Mouse (Mus musculus): ENCODE measurements around the gene Krt36. TPM values are rescaled to one million over a fixed set of nuclear protein-coding genes. Genes with fewer than 3 reads are reported as not detected.

The Krt36 gene
- polyA plus RNA-seq (2012; rRNA removed) = 0.52 and 1.2 TPM in 2 replicates

DNA sequence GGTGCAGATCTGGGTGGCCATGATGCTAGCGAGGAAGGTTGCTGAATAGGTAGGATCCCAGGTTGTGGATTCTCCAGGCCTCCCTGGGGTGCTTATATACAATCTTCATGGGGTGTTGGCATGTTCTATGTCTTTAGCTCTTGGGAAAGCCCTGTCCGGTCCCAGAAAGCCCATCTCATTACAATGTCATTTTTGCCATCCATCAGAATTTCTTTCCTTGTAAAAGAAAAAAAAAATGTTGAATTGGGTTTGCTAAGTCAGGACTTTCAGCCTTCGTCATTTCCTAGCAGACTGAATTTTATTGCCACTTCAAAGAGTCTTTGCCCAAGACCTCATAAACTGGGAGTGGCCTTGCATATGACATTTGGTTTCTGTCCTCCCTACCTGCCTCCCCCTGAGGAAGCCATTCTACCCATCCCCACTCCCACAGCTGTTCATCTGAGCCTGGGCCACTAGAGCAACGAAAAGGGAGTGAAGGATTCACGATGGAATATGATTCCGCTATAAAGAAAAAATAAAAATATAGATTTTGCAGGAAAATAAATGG is at the start of gene Krt36:
TSS of gene Krt36 (minus strand) at position 51 of the 547 bp plus-strand sequence.

DNA sequence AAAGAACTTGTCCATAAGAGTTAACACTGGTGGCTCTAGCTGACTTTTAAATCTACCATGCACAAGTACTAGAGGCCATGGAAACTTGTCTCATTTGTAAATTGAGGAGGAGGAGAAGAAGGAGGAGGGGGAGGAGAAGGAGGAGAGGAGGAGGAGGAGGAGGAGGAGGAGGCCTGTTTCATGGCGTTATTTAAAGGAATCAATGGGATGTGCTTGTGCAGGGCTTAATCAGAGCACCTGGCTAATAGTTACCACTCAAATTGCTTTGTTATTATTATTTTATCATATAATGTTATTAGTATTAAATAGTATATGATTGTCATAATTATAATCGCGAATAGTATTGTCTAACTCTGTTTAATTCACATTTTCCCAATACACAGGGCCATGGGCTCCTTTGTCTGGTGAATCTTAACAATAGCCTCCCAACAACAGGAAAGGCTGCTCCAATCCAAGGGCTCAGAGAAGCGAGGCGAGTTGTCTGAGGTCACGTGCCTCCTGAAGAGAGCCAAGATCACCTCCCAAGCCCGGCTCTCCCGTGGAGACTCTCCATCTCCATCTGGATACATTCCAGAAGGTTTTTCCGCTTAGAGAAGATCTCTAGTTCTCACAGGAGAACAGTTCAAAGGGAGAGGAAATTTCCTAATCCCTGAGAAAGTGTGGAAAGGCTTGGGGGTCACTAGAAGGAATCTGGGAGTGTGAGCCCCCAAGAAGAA is 43.3 kb upstream of the Krt36 start, which contains the start of gene Krt19:
TSS of gene Krt19 (minus strand) at position 51 of the 716 bp plus-strand sequence.

DNA sequence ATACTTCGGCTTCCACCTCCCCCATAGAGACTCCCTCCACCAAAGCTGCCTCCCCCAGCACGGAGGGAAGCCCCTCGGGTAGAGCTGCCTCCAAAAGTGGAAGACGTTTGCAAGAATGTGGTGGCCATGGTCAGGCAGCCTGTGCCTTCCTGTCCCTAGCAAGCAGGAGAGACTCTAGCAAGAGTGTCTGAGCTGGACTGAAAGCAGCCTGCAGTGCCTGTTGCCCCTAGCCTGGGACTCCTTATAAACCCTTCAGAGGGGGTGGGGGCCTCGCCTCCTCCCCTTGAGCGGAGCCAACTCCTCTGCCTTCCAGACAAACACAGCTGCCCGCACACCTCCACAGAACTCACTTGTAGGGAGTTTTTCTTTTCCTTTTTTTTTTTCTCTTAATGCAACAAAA is 30.3 kb upstream of the Krt36 start, which contains the start of gene Krt15:
TSS of gene Krt15 (minus strand) at position 198 of the 400 bp plus-strand sequence.

GRCm38 (mm10) chr11:100121466-100121865 is 16.0 kb upstream of the Krt36 start, which contains the start of gene Krt13:
Gene Krt13 (minus strand): TSS chr11:100121566.

GRCm38 (mm10) chr11:100096141-100096540 is 9.3 kb downstream of the Krt36 start, which contains the start of gene Krt35:
Gene Krt35 (minus strand): TSS chr11:100096241.

GRCm38 (mm10) chr11:100087861-100088260 is 17.6 kb downstream of the Krt36 start, which contains the start of gene Krt32:
Gene Krt32 (minus strand): TSS chr11:100088226.

Other genes with a start within 250 kb of the Krt36 start
- gene Gm11568, start 247.7 kb downstream of the Krt36 start, polyA plus RNA-seq (2012; rRNA removed) = not detected in 2 replicates
- not detected in 2 replicates for gene Gm11559, start 241.2 kb downstream of the Krt36 start, polyA plus RNA-seq (2012; rRNA removed)
- gene Krtap9-1, start 232.2 kb downstream of the Krt36 start, polyA plus RNA-seq (2012; rRNA removed) = not detected in 2 replicates
- gene Gm11567, start 226.4 kb downstream of the Krt36 start, polyA plus RNA-seq (2012; rRNA removed) = not detected in 2 replicates
- gene Krtap31-1, start 197.7 kb downstream of the Krt36 start, polyA plus RNA-seq (2012; rRNA removed) = not detected in 2 replicates
- gene Gm11565, start 190.9 kb downstream of the Krt36 start, polyA plus RNA-seq (2012; rRNA removed) = not detected in 2 replicates
- not detected in 2 replicates for gene Krtap31-2, start 169.3 kb downstream of the Krt36 start, polyA plus RNA-seq (2012; rRNA removed)
- not detected in 2 replicates for gene Krtap9-5, start 157.2 kb downstream of the Krt36 start, polyA plus RNA-seq (2012; rRNA removed)
- not detected in 2 replicates for gene Krtap29-1, start 126.6 kb downstream of the Krt36 start, polyA plus RNA-seq (2012; rRNA removed)
- gene Krtap16-1, start 119.0 kb downstream of the Krt36 start, polyA plus RNA-seq (2012; rRNA removed) = not detected in 2 replicates
- gene Krtap17-1, start 111.6 kb downstream of the Krt36 start, polyA plus RNA-seq (2012; rRNA removed) = 0.23 TPM in 1 of 2 replicates, not detected in the other
- not detected in 2 replicates for gene Krt33a, start 89.4 kb downstream of the Krt36 start, polyA plus RNA-seq (2012; rRNA removed)
- not detected in 2 replicates for gene Krt33b, start 75.8 kb downstream of the Krt36 start, polyA plus RNA-seq (2012; rRNA removed)
- not detected in 2 replicates for gene Krt34, start 64.1 kb downstream of the Krt36 start, polyA plus RNA-seq (2012; rRNA removed)
- not detected in 2 replicates for gene Krt31, start 55.1 kb downstream of the Krt36 start, polyA plus RNA-seq (2012; rRNA removed)
- gene Krt32, start 17.4 kb downstream of the Krt36 start, polyA plus RNA-seq (2012; rRNA removed) = not detected in 2 replicates
- 0.07 TPM in 1 of 2 replicates, not detected in the other for gene Krt35, start 9.4 kb downstream of the Krt36 start, polyA plus RNA-seq (2012; rRNA removed)
- gene Krt13, start 15.9 kb upstream of the Krt36 start, polyA plus RNA-seq (2012; rRNA removed) = 1.1 and 1.3 TPM in 2 replicates
- gene Krt15, start 30.3 kb upstream of the Krt36 start, polyA plus RNA-seq (2012; rRNA removed) = 0.51 and 0.58 TPM in 2 replicates
- 323 and 438 TPM in 2 replicates for gene Krt19, start 43.0 kb upstream of the Krt36 start, polyA plus RNA-seq (2012; rRNA removed)
- gene Krt9, start 87.6 kb upstream of the Krt36 start, polyA plus RNA-seq (2012; rRNA removed) = not detected in 2 replicates
- 0.15 and 0.37 TPM in 2 replicates for gene Krt14, start 101.9 kb upstream of the Krt36 start, polyA plus RNA-seq (2012; rRNA removed)
- not detected in 2 replicates for gene Krt16, start 143.3 kb upstream of the Krt36 start, polyA plus RNA-seq (2012; rRNA removed)
- gene Krt17, start 155.4 kb upstream of the Krt36 start, polyA plus RNA-seq (2012; rRNA removed) = 1.3 and 2.0 TPM in 2 replicates
- not detected in 2 replicates for gene Krt42, start 164.2 kb upstream of the Krt36 start, polyA plus RNA-seq (2012; rRNA removed)
- 84.8 and 87.3 TPM in 2 replicates for gene Eif1, start 214.3 kb upstream of the Krt36 start, polyA plus RNA-seq (2012; rRNA removed)
- gene Gast, start 228.8 kb upstream of the Krt36 start, polyA plus RNA-seq (2012; rRNA removed) = not detected in 2 replicates